23 mouse cellular contexts compared by ENCODE assay signal in the genomic region with DNA sequence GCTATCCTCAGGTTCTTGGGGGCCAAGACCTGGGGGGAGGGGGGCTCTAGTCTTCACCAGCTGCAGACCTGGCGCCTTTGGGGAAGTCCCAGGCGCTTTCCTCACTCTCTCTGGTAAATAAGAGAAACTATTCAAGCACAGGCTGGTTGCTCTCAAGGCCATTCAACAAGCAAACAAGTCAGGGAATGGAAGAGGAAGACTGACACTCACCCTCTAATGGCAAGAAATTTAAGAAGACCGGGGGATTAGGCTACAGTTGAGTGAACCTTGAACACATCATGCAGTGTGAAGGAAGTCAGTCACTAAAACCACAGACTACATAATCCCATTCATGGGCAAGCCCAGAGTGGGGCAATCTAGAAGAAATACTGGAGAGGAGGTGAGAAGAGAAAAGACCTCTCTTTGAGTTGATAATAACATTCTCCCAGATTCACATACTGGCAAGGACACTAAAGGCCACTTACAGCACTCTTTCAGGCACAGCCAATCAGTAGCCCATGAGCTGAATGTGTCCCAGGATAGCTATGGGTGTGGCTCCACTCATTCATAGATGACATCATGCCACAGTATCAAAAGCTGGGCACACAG. TPM values are rescaled to one million over a fixed set of nuclear protein-coding genes. Genes with fewer than 3 reads are reported as not detected.
DNase-seq lines count a peak whose midpoint lies in the region; ATAC-seq and TF ChIP-seq lines count a peak whose summit lies in the region.
"Had no signal": no experiment of that assay in that cellular context is flagged by ENCODE, and none has a peak within 500 bp of the region (broad histone marks: within the 10 kb centered on the region; RNA-seq: fewer than 3 reads in every experiment).

No protein-coding gene starts in this region.

- H3K9me3 ChIP-seq in lung, postnatal 0 days (ENCODE audit: low read length), result no peaks in the 10 kb centered on the region
- H3K9me3 ChIP-seq in megakaryocyte, embryonic 14.5 days, result no peaks in the 10 kb centered on the region
- H3K9me3 ChIP-seq in stomach, postnatal 0 days (ENCODE audit: control insufficient read depth, low read length), result no peaks in the 10 kb centered on the region
- H3K9me3 ChIP-seq: embryonic facial prominence, embryonic 15.5 days; forebrain, embryonic 10.5 days; limb, embryonic 15.5 days; midbrain, embryonic 12.5 days had no signal

- no peak for ATAC-seq in lung, postnatal 0 days
- ATAC-seq in granulocyte monocyte progenitor cell, adult 5-6 weeks (replicated peaks; ENCODE audit: poor library complexity, severe bottlenecking), result peak; percentile 20; the same call in 1 of the 2 replicates
- peak; percentile 71 for ATAC-seq in stomach, postnatal 0 days (ENCODE audit: low FRiP score, low TSS enrichment)

- H3K4me2 ChIP-seq in lung, postnatal 0 days (replicated peaks; ENCODE audit: low read depth, low read length), result no peak overlapping the region
- H3K4me2 ChIP-seq in stomach, postnatal 0 days (replicated peaks; ENCODE audit: low read depth), result no peak overlapping the region
- H3K4me2 ChIP-seq: embryonic facial prominence, embryonic 15.5 days; hindbrain, embryonic 14.5 days; limb, embryonic 15.5 days; midbrain, embryonic 12.5 days had no signal

- no peak overlapping the region for H3K9ac ChIP-seq in lung, postnatal 0 days (replicated peaks; ENCODE audit: low read depth)
- no peak overlapping the region for H3K9ac ChIP-seq in stomach, postnatal 0 days (ENCODE audit: low read length)
- H3K9ac ChIP-seq: embryonic facial prominence, embryonic 15.5 days; hindbrain, embryonic 14.5 days; limb, embryonic 15.5 days; midbrain, embryonic 12.5 days had no signal

- no peak overlapping the region for H3K27ac ChIP-seq in lung, postnatal 0 days (ENCODE audit: low read length)
- no peak overlapping the region for H3K27ac ChIP-seq in stomach, postnatal 0 days (replicated peaks)
- H3K27ac ChIP-seq: embryonic facial prominence, embryonic 15.5 days; forebrain, embryonic 10.5 days; hindbrain, embryonic 14.5 days; limb, embryonic 15.5 days; midbrain, embryonic 12.5 days had no signal

- H3K27me3 ChIP-seq in lung, postnatal 0 days (replicated peaks; ENCODE audit: insufficient read depth, low read length), result no peaks in the 10 kb centered on the region
- H3K27me3 ChIP-seq in megakaryocyte, embryonic 14.5 days (replicated peaks), result peaks cover 21% of the 10 kb centered on the region
- H3K27me3 ChIP-seq in stomach, postnatal 0 days (ENCODE audit: control insufficient read depth, insufficient read depth, low read length), result no peaks in the 10 kb centered on the region

- H3K4me1 ChIP-seq in lung, postnatal 0 days (ENCODE audit: insufficient read depth, low read depth, low read length), result peaks cover 8% of the 10 kb centered on the region
- H3K4me1 ChIP-seq in megakaryocyte, embryonic 14.5 days, result peaks cover 49% of the 10 kb centered on the region
- 0 out of 2 replicates have a peak, but pooled peaks cover 2% of the 10 kb centered on the region for H3K4me1 ChIP-seq in stomach, postnatal 0 days (replicated peaks; ENCODE audit: control insufficient read depth, insufficient read depth)

- H3K4me3 ChIP-seq in lung, postnatal 0 days (ENCODE audit: low read depth, low read length), result no peak overlapping the region
- peak overlapping the region; percentile 96 for H3K4me3 ChIP-seq in megakaryocyte, embryonic 14.5 days (replicated peaks)
- H3K4me3 ChIP-seq in stomach, postnatal 0 days (ENCODE audit: low read depth, low read length), result no peak overlapping the region
- H3K4me3 ChIP-seq: embryonic facial prominence, embryonic 15.5 days; forebrain, embryonic 10.5 days; limb, embryonic 15.5 days; midbrain, embryonic 12.5 days; myocyte had no signal

- peak; percentile 21 for DNase-seq in lung, postnatal 0 days (ENCODE audit: low spot score)
- DNase-seq in lung, postnatal 4 days, result no peak
- DNase-seq in stomach, postnatal 0 days (ENCODE audit: low spot score), result no peak
- no peak for DNase-seq in right cerebral cortex, postnatal 25 days
- DNase-seq in spleen, adult 12 weeks (ENCODE audit: low spot score), result no peak
- DNase-seq in layer of hippocampus, adult 9-10 months (ENCODE audit: low spot score), result no peak
- DNase-seq: cerebellum, adult 11 months; cerebellum, postnatal 14 days; embryo, embryonic 11 days; gastrocnemius, postnatal 14 days; kidney, adult 11 months; kidney, postnatal 14 days; lung, postnatal 14 days; right cerebral cortex, adult 18-20 months; thymus, adult 2 months had no signal

- TF ChIP-seq CTCF in lung, postnatal 0 days (IDR thresholded peaks at IDR 0.05), result no peak
- no peak for TF ChIP-seq CTCF in stomach, postnatal 0 days (IDR thresholded peaks at IDR 0.05; ENCODE audit: low read depth)

- 72% methylated on average over 3 of the region's 3 CpGs for WGBS in lung, postnatal 0 days
- WGBS in stomach, postnatal 0 days, result 65% methylated on average over 3 of the region's 3 CpGs

- no peak for TF ChIP-seq EP300 in lung, postnatal 0 days (IDR thresholded peaks at IDR 0.05)
- TF ChIP-seq EP300 in stomach, postnatal 0 days (optimal IDR thresholded peaks at IDR 0.05), result no peak

- no peaks in the 10 kb centered on the region for H3K36me3 ChIP-seq in lung, postnatal 0 days (ENCODE audit: insufficient read depth, low read length)
- H3K36me3 ChIP-seq in megakaryocyte, embryonic 14.5 days (replicated peaks; ENCODE audit: low read length), result peaks cover 4% of the 10 kb centered on the region
- no peaks in the 10 kb centered on the region for H3K36me3 ChIP-seq in stomach, postnatal 0 days (ENCODE audit: control insufficient read depth, insufficient read depth, low read length)
- H3K36me3 ChIP-seq: embryonic facial prominence, embryonic 15.5 days; forebrain, embryonic 10.5 days; limb, embryonic 15.5 days; midbrain, embryonic 12.5 days had no signal

RNA-seq across cellular contexts. Expression of gene Pik3ap1, which starts 2.4 kb away (rescaled TPM):
- polyA plus RNA-seq in lung, postnatal 0 days (2015; fragmentation: Nextera tagmentation; extraction: Ambion mirVana), result 8.6 and 9.0 TPM in 2 replicates
- total RNA-seq in granulocyte monocyte progenitor cell, adult 5-6 weeks (2014; fragmentation: Nextera tagmentation), result 23.3 and 24.6 TPM in 2 replicates
- 23.5 and 26.8 TPM in 2 replicates for total RNA-seq in granulocyte monocyte progenitor cell, adult 5-6 weeks (2017)
- 1.6 and 6.5 TPM in 2 replicates for polyA plus RNA-seq in megakaryocyte, embryonic 14.5 days (2012; ENCODE audit: insufficient read depth, low replicate concordance)
- polyA plus RNA-seq in stomach, postnatal 0 days (2015; fragmentation: Nextera tagmentation; extraction: Ambion mirVana), result 1.6 and 1.9 TPM in 2 replicates
- polyA plus RNA-seq: myocyte had no signal
